Mouse (Mus musculus): Measurements from ENCODE around the gene Rimbp2. TPM values are rescaled to one million over a fixed set of nuclear protein-coding genes. Genes with fewer than 3 reads are reported as not detected.
"Not testable (repeated sequence)": the region's sequence is repeated elsewhere in the genome, so short reads cannot be mapped to it uniquely, and the experiment has no call there.

Rimbp2 gene
- polyA plus RNA-seq, 1 experiment: 116 TPM

DNA sequence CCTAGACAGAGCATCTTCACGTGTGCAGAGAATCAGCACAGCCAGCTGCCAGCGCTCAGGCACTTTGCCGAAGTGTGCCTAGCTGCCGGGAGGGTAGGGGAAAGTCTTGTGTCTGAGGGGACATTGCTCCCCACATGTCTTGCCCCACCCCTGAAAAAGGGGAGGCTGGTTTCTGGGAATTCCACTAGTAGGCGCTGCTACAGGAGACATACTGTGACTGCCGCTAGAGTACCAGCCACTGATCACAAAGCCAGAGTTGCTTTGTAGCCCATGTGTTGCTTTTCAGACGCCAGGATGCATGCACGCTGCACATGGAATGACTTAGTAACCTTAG lies 213.5 kb downstream of the Rimbp2 start:
- H3K4me1 ChIP-seq (ENCODE audit: control insufficient read depth, insufficient read depth, low read length): no peaks in the 10 kb centered on the region
- no peak overlapping the region for H3K27ac ChIP-seq (ENCODE audit: insufficient read depth, low read length)
- H3K4me3 ChIP-seq (ENCODE audit: insufficient read depth, low read length): no peak overlapping the region
- TF ChIP-seq POLR2A (IDR thresholded peaks at IDR 0.05; ENCODE audit: extremely low read depth, insufficient read depth, low read length) (no peak), CTCF (IDR thresholded peaks at IDR 0.05; ENCODE audit: extremely low read depth, insufficient read depth, low read length) (peak; percentile 38)

DNA sequence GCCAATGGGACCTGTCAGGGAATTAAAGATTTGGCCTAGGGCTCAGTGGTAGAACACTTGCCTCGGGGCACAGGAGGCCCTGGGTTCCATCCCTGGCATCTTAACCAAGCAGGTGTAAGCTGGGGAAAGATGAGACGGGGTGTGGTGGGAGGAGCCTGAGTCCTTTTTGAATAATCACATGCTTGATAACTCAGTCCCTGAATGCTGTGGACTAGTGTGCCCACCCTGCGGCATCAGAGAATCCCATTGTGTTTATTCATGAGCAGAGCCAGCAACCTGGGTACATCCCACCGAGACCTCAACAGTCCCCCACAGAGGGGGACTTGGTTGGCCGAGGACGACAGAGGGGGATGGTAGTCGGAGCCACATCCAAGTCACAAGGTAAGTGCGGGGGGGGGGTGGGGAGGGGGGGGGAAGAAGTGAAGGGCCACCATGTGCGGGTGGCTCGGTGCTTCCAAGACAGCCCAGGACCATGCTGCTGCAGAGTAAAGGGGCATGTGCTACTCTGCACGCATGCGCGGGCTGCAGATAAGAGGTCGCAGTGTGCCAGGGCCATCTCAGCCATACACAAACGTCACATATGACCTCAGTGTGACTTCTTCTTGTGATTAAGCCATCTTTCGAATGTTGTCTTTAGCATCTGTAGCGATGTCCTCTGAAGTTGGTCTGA lies 214.0 kb downstream of the Rimbp2 start:
- H3K4me3 ChIP-seq (ENCODE audit: insufficient read depth, low read length): no peak overlapping the region
- no peaks in the 10 kb centered on the region for H3K4me1 ChIP-seq (ENCODE audit: control insufficient read depth, insufficient read depth, low read length)
- TF ChIP-seq POLR2A (IDR thresholded peaks at IDR 0.05; ENCODE audit: extremely low read depth, insufficient read depth, low read length) (no peak), CTCF (IDR thresholded peaks at IDR 0.05; ENCODE audit: extremely low read depth, insufficient read depth, low read length) (no peak)
- no peak overlapping the region for H3K27ac ChIP-seq (ENCODE audit: insufficient read depth, low read length)

DNA sequence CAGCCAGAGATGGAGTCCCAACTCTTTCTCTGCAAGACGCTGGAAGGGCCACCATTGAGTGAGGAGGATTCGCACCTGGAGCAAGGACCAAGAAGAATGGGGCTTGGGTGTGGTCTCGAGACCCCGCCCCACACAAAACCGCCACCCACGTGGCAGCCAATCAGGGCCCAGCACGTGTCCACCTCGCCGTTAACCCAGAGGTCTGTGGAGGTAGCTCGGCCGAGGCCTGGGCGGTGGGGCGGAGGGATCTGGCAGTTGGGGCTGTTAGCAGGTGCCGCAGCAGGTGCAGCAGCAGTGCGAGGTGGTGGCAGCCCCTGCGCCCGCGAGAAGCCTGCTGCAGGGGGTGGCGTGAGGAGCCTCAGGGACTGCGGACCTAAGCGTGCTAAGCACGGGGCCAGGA lies 217.4 kb downstream of the Rimbp2 start:
- no peak overlapping the region for H3K27ac ChIP-seq (ENCODE audit: insufficient read depth, low read length)
- TF ChIP-seq POLR2A (IDR thresholded peaks at IDR 0.05; ENCODE audit: extremely low read depth, insufficient read depth, low read length) (no peak), CTCF (IDR thresholded peaks at IDR 0.05; ENCODE audit: extremely low read depth, insufficient read depth, low read length) (no peak)
- no peak overlapping the region for H3K4me3 ChIP-seq (ENCODE audit: insufficient read depth, low read length)
- H3K4me1 ChIP-seq (ENCODE audit: control insufficient read depth, insufficient read depth, low read length): no peaks in the 10 kb centered on the region

DNA sequence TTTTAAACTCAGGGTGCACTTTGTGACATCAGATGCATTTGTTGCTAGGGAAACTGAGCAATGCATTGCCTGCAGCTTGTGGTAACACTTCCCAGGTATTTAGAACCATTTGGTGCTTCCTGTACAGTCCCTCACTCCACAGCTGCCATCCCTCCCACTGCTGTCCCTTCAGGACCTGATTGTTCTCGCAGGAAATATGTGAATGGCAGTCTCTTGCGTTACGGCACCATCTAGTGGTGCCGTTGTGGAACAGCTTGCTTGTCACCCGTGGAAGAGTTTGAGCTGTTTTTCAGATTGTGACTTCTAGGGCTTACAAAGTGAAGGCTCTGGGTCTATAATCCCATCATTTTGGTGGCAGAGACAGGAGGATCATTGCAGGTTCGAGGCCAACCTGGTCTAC lies 219.3 kb downstream of the Rimbp2 start:
- no peaks in the 10 kb centered on the region for H3K4me1 ChIP-seq (ENCODE audit: control insufficient read depth, insufficient read depth, low read length)

DNA sequence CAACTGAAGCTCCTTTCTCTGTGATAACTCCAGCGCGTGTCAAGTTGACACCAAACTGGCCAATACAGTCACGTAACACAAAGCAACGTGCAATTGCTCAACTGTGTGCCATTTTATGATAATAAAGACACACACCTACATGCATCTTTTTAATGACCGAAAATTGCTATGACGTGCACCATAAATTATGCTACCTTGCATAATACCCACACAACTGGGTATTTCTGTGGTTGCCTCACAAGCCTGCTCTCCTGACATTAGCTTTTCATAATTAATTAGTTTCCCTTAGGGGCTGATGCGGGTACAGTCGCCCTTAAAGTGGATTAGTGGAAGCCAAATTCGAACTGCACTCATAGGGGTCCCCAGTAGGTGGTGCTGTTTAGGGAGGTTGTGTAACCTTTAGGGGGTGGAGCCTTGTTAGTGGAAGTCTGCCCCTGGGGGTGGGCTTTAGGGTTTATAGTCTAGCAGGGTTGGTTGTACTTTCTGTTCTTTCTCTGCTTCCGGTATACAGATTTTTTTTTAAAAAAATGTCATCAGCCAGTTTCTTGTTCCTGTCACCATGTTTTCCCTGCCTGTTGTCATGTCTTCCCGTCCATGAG lies 220.8 kb downstream of the Rimbp2 start:
- TF ChIP-seq POLR2A (IDR thresholded peaks at IDR 0.05; ENCODE audit: extremely low read depth, insufficient read depth, low read length): no peak
- Histone ChIP-seq H3K4me3 (ENCODE audit: insufficient read depth, low read length) (no peak overlapping the region), H3K27ac (ENCODE audit: insufficient read depth, low read length) (no peak overlapping the region), H3K4me1 (ENCODE audit: control insufficient read depth, insufficient read depth, low read length) (no peaks in the 10 kb centered on the region)

More for the DNA sequence above, 219.3 kb downstream of the Rimbp2 start:
- Histone ChIP-seq H3K4me3 (ENCODE audit: insufficient read depth, low read length) (no peak overlapping the region), H3K27ac (ENCODE audit: insufficient read depth, low read length) (no peak overlapping the region)
- TF ChIP-seq POLR2A (IDR thresholded peaks at IDR 0.05; ENCODE audit: extremely low read depth, insufficient read depth, low read length) (no peak), CTCF (IDR thresholded peaks at IDR 0.05; ENCODE audit: extremely low read depth, insufficient read depth, low read length) (peak; percentile 97)

DNA sequence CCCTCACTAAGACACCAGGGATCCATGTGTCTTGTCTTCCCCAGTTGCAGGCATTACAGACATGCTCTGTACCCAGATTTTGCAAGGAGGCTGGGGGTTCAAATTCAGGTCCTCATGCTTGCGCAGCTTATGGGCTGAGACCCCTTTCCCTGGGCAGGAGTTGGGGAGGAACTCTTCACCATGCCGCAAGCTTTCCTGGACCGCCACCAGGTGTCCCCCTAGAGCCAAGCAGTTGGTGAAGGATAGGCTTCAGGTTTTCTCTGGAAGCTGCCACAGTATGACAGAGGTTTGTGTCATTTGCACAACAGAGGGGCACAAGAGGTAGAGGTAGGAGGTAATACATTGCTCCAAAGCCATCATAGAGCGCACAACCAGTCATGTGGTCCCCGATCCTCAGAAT lies 222.7 kb downstream of the Rimbp2 start:
- TF ChIP-seq CTCF (IDR thresholded peaks at IDR 0.05; ENCODE audit: extremely low read depth, insufficient read depth, low read length) (peak; percentile 58), POLR2A (IDR thresholded peaks at IDR 0.05; ENCODE audit: extremely low read depth, insufficient read depth, low read length) (no peak)
- Histone ChIP-seq H3K27ac (ENCODE audit: insufficient read depth, low read length) (no peak overlapping the region), H3K4me3 (ENCODE audit: insufficient read depth, low read length) (no peak overlapping the region), H3K4me1 (ENCODE audit: control insufficient read depth, insufficient read depth, low read length) (no peaks in the 10 kb centered on the region)

DNA sequence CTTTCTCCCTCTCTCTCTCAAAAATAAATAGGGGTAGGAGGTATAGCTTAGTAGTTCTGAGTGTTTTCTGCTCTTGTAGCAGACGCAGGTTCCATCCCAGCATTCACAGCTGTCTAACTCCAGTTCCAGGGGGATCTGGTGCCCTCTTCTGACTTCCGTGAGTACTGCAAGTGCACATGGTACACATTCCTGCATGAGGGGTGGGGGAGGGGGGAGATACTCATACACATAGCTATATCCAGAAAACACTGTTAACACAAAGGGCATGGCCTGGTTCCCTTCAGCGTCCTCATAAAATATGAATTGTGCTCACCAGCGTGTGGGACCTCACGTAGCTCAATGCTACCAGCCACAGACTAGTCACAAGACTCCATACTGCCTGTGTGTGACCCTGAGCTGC lies 223.9 kb downstream of the Rimbp2 start:
- no peak overlapping the region for H3K27ac ChIP-seq (ENCODE audit: insufficient read depth, low read length)
- TF ChIP-seq POLR2A (IDR thresholded peaks at IDR 0.05; ENCODE audit: extremely low read depth, insufficient read depth, low read length): no peak
- TF ChIP-seq CTCF (IDR thresholded peaks at IDR 0.05; ENCODE audit: extremely low read depth, insufficient read depth, low read length): peak; percentile 44
- no peak overlapping the region for H3K4me3 ChIP-seq (ENCODE audit: insufficient read depth, low read length)
- no peaks in the 10 kb centered on the region for H3K4me1 ChIP-seq (ENCODE audit: control insufficient read depth, insufficient read depth, low read length)

DNA sequence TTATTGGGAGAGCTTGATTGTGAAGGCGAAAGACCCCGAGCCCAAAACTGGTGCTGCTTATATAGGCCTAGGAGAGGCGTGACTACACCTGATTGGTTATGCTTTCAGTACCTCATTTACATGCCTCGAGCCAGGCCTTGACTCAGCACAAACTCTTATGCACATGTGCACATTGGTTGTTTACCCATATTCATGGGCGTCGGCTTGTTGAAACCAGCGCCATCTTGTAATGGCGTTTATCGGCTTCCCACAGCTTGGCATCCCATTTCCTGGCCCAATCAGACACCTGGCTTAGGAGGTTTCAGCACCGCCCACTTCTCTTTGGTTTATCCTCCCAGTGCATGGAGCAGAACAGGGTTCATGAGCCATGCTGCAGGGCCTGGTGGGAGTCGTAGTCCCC lies 232.8 kb downstream of the Rimbp2 start:
- not testable (repeated sequence) for H3K4me1 ChIP-seq (ENCODE audit: control insufficient read depth, insufficient read depth, low read length); H3K27ac ChIP-seq (ENCODE audit: insufficient read depth, low read length)

DNA sequence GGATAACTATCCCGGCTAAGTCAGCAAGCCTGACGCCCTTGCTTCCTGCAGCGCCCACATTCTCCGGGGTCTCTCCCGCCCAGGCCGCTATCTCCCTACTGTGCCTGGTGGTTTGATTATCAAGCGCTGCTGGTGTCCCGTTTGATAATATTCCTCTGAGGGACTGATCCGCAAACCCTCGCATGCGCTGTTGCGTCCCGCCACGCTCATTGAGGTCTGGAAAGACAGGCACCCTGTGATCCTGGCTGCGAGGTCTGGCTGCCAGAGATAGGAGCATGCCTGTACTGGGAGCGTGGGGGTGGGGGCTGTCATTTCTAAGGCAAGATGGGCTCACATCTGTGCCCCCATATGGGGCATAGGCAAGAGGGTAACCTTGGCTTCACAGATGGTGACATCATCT lies 238.1 kb downstream of the Rimbp2 start:
- no peak overlapping the region for H3K27ac ChIP-seq (ENCODE audit: insufficient read depth, low read length)

More for the DNA sequence above, 232.8 kb downstream of the Rimbp2 start:
- not testable (repeated sequence) for H3K4me3 ChIP-seq (ENCODE audit: insufficient read depth, low read length)

DNA sequence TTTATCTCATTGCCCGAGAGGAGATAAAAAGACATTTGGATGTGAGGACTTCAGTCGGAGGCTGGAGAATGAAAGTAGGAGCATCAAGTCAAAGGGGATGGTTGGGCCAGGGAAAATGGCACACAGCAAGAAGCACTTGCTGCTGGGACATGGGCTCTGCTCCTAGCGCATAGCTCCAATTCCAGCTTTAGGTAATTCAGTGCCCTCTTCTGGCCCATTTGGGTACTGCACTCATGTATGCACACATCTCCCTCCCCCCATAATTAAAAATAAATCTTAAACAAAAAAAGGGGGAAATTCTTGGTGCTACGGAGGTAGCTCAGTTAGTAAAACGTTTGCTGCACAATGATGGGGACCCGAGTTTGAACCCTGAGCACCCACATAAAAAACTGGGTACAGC lies 241.4 kb downstream of the Rimbp2 start:
- no peak overlapping the region for H3K27ac ChIP-seq (ENCODE audit: insufficient read depth, low read length)
- TF ChIP-seq POLR2A (IDR thresholded peaks at IDR 0.05; ENCODE audit: extremely low read depth, insufficient read depth, low read length) (no peak), CTCF (IDR thresholded peaks at IDR 0.05; ENCODE audit: extremely low read depth, insufficient read depth, low read length) (peak; percentile 40; the same call in 1 of the 2 replicates)
- H3K4me3 ChIP-seq (ENCODE audit: insufficient read depth, low read length): no peak overlapping the region
- no peaks in the 10 kb centered on the region for H3K4me1 ChIP-seq (ENCODE audit: control insufficient read depth, insufficient read depth, low read length)

More for the DNA sequence above, 238.1 kb downstream of the Rimbp2 start:
- TF ChIP-seq POLR2A (IDR thresholded peaks at IDR 0.05; ENCODE audit: extremely low read depth, insufficient read depth, low read length): no peak
- TF ChIP-seq CTCF (IDR thresholded peaks at IDR 0.05; ENCODE audit: extremely low read depth, insufficient read depth, low read length): no peak
- H3K4me1 ChIP-seq (ENCODE audit: control insufficient read depth, insufficient read depth, low read length): no peaks in the 10 kb centered on the region
- no peak overlapping the region for H3K4me3 ChIP-seq (ENCODE audit: insufficient read depth, low read length)
